Comparison of ENCODE assay signal across 16 mouse cellular contexts in the genomic region with DNA sequence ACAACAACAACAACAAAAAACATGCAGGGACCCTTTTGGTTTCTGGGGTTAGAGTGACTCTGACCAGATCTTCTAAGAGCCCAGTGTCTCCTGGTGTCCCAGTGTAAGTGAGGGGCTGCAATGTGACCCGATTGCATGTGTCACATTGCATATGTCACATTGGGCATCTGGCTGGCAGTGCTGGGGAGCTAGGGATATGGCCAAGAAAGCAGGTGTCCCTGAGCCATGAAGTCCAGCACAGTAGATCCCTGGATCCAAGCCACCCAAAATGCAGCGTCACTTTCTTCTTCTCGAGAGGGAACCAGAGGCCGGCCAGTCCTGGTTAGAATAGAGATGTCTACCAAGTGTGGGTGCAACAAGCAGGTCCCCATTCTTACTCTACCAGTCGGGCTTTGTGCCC.
"Had no signal": no experiment of that assay in that cellular context is flagged by ENCODE, and none has a peak within 500 bp of the region (broad histone marks: within the 10 kb centered on the region; RNA-seq: fewer than 3 reads in every experiment).

No protein-coding gene starts in this region.

- H3K4me3 ChIP-seq: lung, embryonic 15.5 days; megakaryocyte, embryonic 14.5 days; midbrain, embryonic 13.5 days; midbrain, embryonic 15.5 days; neural tube, embryonic 12.5 days had no signal

- H3K27ac ChIP-seq: lung, embryonic 15.5 days; macrophage; midbrain, embryonic 13.5 days; midbrain, embryonic 15.5 days; neural tube, embryonic 12.5 days had no signal

- H3K36me3 ChIP-seq: lung, embryonic 15.5 days; midbrain, embryonic 13.5 days; midbrain, embryonic 15.5 days; neural tube, embryonic 12.5 days had no signal

- H3K4me2 ChIP-seq: lung, embryonic 15.5 days; midbrain, embryonic 11.5 days; midbrain, embryonic 13.5 days; midbrain, embryonic 15.5 days; neural tube, embryonic 12.5 days had no signal

- DNase-seq: lung, adult 2 months; lung, postnatal 14 days; lung, postnatal 36 days; right cerebral cortex, postnatal 14 days; spleen, adult 18-20 months; thymus, adult 18-20 months; thymus, postnatal 14 days; thymus, postnatal 36 days had no signal

- H3K9ac ChIP-seq: lung, embryonic 15.5 days; midbrain, embryonic 13.5 days; midbrain, embryonic 15.5 days; neural tube, embryonic 12.5 days had no signal

- ATAC-seq: lung, postnatal 0 days; midbrain, embryonic 13.5 days; midbrain, embryonic 15.5 days had no signal

- H3K4me1 ChIP-seq: lung, embryonic 15.5 days; megakaryocyte, embryonic 14.5 days; midbrain, embryonic 15.5 days had no signal

- H3K9me3 ChIP-seq: lung, embryonic 15.5 days; megakaryocyte, embryonic 14.5 days; midbrain, embryonic 13.5 days; midbrain, embryonic 15.5 days; neural tube, embryonic 12.5 days had no signal

- H3K27me3 ChIP-seq: lung, embryonic 15.5 days; midbrain, embryonic 15.5 days had no signal
